In the genomic region with DNA sequence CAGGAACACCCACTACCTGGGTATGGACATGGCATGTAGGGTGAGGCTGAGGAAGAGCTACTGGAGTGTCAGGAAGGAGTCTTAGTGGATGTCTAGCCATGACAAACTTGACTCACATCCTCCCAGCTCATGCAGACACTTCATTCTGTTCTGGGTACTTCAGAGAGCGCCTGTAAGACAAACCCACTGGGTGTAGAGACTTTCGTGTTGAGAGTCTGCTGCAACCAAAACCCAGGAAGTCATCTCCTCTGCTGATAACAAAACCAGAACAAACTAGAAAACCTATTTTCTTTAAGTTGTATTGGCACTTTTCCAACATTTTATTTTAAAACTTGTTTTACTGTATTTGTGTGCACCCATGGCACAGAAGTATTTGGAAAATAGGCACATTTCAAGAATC, we compare ENCODE assay signal across 27 mouse cellular contexts. TPM values are rescaled to one million over a fixed set of nuclear protein-coding genes. Genes with fewer than 3 reads are reported as not detected.
DNase-seq lines count a peak whose midpoint lies in the region; ATAC-seq and TF ChIP-seq lines count a peak whose summit lies in the region.
"Had no signal": no experiment of that assay in that cellular context is flagged by ENCODE, and none has a peak within 500 bp of the region (broad histone marks: within the 10 kb centered on the region; RNA-seq: fewer than 3 reads in every experiment).

No protein-coding gene starts in this region.

- no peaks in the 10 kb centered on the region for H3K27me3 ChIP-seq in liver, embryonic 11.5 days (replicated peaks; ENCODE audit: control insufficient read depth, insufficient read depth, low read length)
- H3K27me3 ChIP-seq in liver, postnatal 0 days (ENCODE audit: insufficient read depth, low read length) = no peaks in the 10 kb centered on the region
- H3K27me3 ChIP-seq: CH12.LX; hindbrain, embryonic 13.5 days; midbrain, embryonic 12.5 days; neural tube, embryonic 13.5 days; Patski had no signal

- TF ChIP-seq EP300 in liver, postnatal 0 days (IDR thresholded peaks at IDR 0.05; ENCODE audit: low read depth) = no peak

- 0 out of 2 replicates have a peak overlapping the region, but pooled peaks have one; percentile 61 for H3K27ac ChIP-seq in liver, embryonic 11.5 days (ENCODE audit: low read depth, low read length)
- H3K27ac ChIP-seq in liver, postnatal 0 days (ENCODE audit: low read depth) = no peak overlapping the region
- H3K27ac ChIP-seq: hindbrain, embryonic 13.5 days; midbrain, embryonic 12.5 days; neural tube, embryonic 13.5 days had no signal

- H3K36me3 ChIP-seq in liver, embryonic 11.5 days (ENCODE audit: control insufficient read depth, insufficient read depth, low read length) = peaks cover 60% of the 10 kb centered on the region
- H3K36me3 ChIP-seq in liver, postnatal 0 days (replicated peaks; ENCODE audit: insufficient read depth, low read length) = peaks cover 81% of the 10 kb centered on the region

- DNase-seq in liver, embryonic 11.5 days (ENCODE audit: low spot score) = no peak
- no peak for DNase-seq in liver, postnatal 0 days
- DNase-seq in induced T-regulatory cell, adult 2 months (ENCODE audit: low read depth) = peak; percentile 18
- DNase-seq in cerebellum, adult 11-12 months = no peak
- no peak for DNase-seq in left cerebral cortex, postnatal 14 days (ENCODE audit: low spot score in 2 of 2)
- no peak for DNase-seq in right cerebral cortex, postnatal 4 days
- DNase-seq: adrenal gland, postnatal 14 days; cerebellum, adult 2 months; cerebellum, postnatal 14 days; gastrocnemius, postnatal 25 days; heart, adult 11 months; heart, postnatal 36 days; kidney, adult 11 months; kidney, postnatal 14 days; layer of hippocampus, adult 9-11 months; lung, adult 2 months; lung, postnatal 14 days; thymus, postnatal 14 days had no signal

- no peak for ATAC-seq in liver, embryonic 11.5 days (replicated peaks; ENCODE audit: low FRiP score)
- no peak for ATAC-seq in liver, postnatal 0 days
- peak; percentile 56 for ATAC-seq in CD4-positive, CD25-positive, alpha-beta regulatory T cell, adult 4 months
- ATAC-seq: forebrain, embryonic 14.5 days; Patski had no signal

- no peaks in the 10 kb centered on the region for H3K9me3 ChIP-seq in liver, embryonic 11.5 days (ENCODE audit: control insufficient read depth, low read length)
- H3K9me3 ChIP-seq in liver, postnatal 0 days (ENCODE audit: low read length) = no peaks in the 10 kb centered on the region
- H3K9me3 ChIP-seq: hindbrain, embryonic 13.5 days; midbrain, embryonic 12.5 days; neural tube, embryonic 13.5 days had no signal

- 62% methylated on average over 2 of the region's 2 CpGs for WGBS in liver, embryonic 11.5 days
- 44% methylated on average over 2 of the region's 2 CpGs for whole genome bisulfite sequencing in liver, postnatal 0 days (ENCODE audit: insufficient replicate concordance)

- no peak overlapping the region for H3K4me3 ChIP-seq in liver, embryonic 11.5 days (ENCODE audit: low read depth, low read length)
- H3K4me3 ChIP-seq in liver, postnatal 0 days (ENCODE audit: low read depth, low read length) = no peak overlapping the region
- H3K4me3 ChIP-seq: hindbrain, embryonic 13.5 days; midbrain, embryonic 12.5 days; myocyte; neural tube, embryonic 13.5 days had no signal

- no peak overlapping the region for H3K9ac ChIP-seq in liver, embryonic 11.5 days (ENCODE audit: low read depth, low read length)
- H3K9ac ChIP-seq in liver, postnatal 0 days (replicated peaks) = no peak overlapping the region
- H3K9ac ChIP-seq: hindbrain, embryonic 13.5 days; midbrain, embryonic 12.5 days; neural tube, embryonic 13.5 days had no signal

- TF ChIP-seq CTCF in liver, postnatal 0 days (IDR thresholded peaks at IDR 0.05; ENCODE audit: low read depth) = no peak

- intact Hi-C loops in left cerebral cortex, postnatal 14 days (cut with DNase I) = no loop called here

- H3K4me1 ChIP-seq in liver, embryonic 11.5 days (replicated peaks; ENCODE audit: control insufficient read depth, insufficient read depth, low read length) = peaks cover 20% of the 10 kb centered on the region; the same call in 1 of the 2 replicates
- H3K4me1 ChIP-seq in liver, postnatal 0 days (ENCODE audit: insufficient read depth) = no peaks in the 10 kb centered on the region; the same call in 1 of the 2 replicates
- H3K4me1 ChIP-seq: hindbrain, embryonic 13.5 days; midbrain, embryonic 12.5 days; neural tube, embryonic 13.5 days had no signal

- no peak overlapping the region for H3K4me2 ChIP-seq in liver, embryonic 11.5 days
- H3K4me2 ChIP-seq in liver, postnatal 0 days (ENCODE audit: low read depth, low read length) = no peak overlapping the region
- H3K4me2 ChIP-seq: heart, embryonic 11.5 days; hindbrain, embryonic 13.5 days; midbrain, embryonic 12.5 days; neural tube, embryonic 13.5 days had no signal

RNA-seq across cellular contexts. Expression of a gene that starts 19.2 kb away (rescaled TPM):
- polyA plus RNA-seq in liver, embryonic 11.5 days (2014; fragmentation: Nextera tagmentation; extraction: Ambion mirVana) = 15.2 and 19.3 TPM in 2 replicates
- 4.0 and 5.5 TPM in 2 replicates for polyA plus RNA-seq in liver, postnatal 0 days (2015; fragmentation: Nextera tagmentation; extraction: Ambion mirVana)
- 10 to 100 TPM; 12.2 to 12.5 TPM for polyA plus RNA-seq in CD4-positive, CD25-positive, alpha-beta regulatory T cell, adult 4 months (2017; shearing (Covaris generic))
- 10 to 100 TPM; 20.9 to 26.6 TPM for total RNA-seq in left cerebral cortex, postnatal 14 days (2021)

RNA-seq across cellular contexts. Expression of a gene that starts 19.4 kb away (rescaled TPM):
- 266 and 299 TPM in 2 replicates for polyA plus RNA-seq in liver, embryonic 11.5 days (2014; fragmentation: Nextera tagmentation; extraction: Ambion mirVana)
- polyA plus RNA-seq in liver, postnatal 0 days (2015; fragmentation: Nextera tagmentation; extraction: Ambion mirVana) = 57.6 and 59.6 TPM in 2 replicates
- polyA plus RNA-seq in CD4-positive, CD25-positive, alpha-beta regulatory T cell, adult 4 months (2017; shearing (Covaris generic)) = 10 to 100 TPM; 20.4 to 38.9 TPM
- total RNA-seq in left cerebral cortex, postnatal 14 days (2021) = 10 to 100 TPM; 72.2 to 72.5 TPM

RNA-seq across cellular contexts. Expression of a gene that starts 30.1 kb away (rescaled TPM):
- polyA plus RNA-seq in liver, embryonic 11.5 days (2014; fragmentation: Nextera tagmentation; extraction: Ambion mirVana) = 99.2 and 105 TPM in 2 replicates
- 28.1 and 30.8 TPM in 2 replicates for polyA plus RNA-seq in liver, postnatal 0 days (2015; fragmentation: Nextera tagmentation; extraction: Ambion mirVana)
- 100 to 1,000 TPM in 1 of 2 experiments, 10 to 100 TPM in 1; 75.2 to 122 TPM for polyA plus RNA-seq in CD4-positive, CD25-positive, alpha-beta regulatory T cell, adult 4 months (2017; shearing (Covaris generic))
- total RNA-seq in left cerebral cortex, postnatal 14 days (2021) = 10 to 100 TPM; 59.4 to 65.0 TPM

RNA-seq across cellular contexts. Expression of a gene that starts 46.8 kb away (rescaled TPM):
- 21.4 and 23.2 TPM in 2 replicates for polyA plus RNA-seq in liver, embryonic 11.5 days (2014; fragmentation: Nextera tagmentation; extraction: Ambion mirVana)
- 1.6 and 2.0 TPM in 2 replicates for polyA plus RNA-seq in liver, postnatal 0 days (2015; fragmentation: Nextera tagmentation; extraction: Ambion mirVana)
- not detected for polyA plus RNA-seq in CD4-positive, CD25-positive, alpha-beta regulatory T cell, adult 4 months (2017; shearing (Covaris generic))
- total RNA-seq in left cerebral cortex, postnatal 14 days (2021) = 100 to 1,000 TPM; 590 to 595 TPM

RNA-seq across cellular contexts. Expression of a gene that starts 53.0 kb away (rescaled TPM):
- 39.3 and 41.8 TPM in 2 replicates for polyA plus RNA-seq in liver, embryonic 11.5 days (2014; fragmentation: Nextera tagmentation; extraction: Ambion mirVana)
- 12.6 and 13.7 TPM in 2 replicates for polyA plus RNA-seq in liver, postnatal 0 days (2015; fragmentation: Nextera tagmentation; extraction: Ambion mirVana)
- polyA plus RNA-seq in CD4-positive, CD25-positive, alpha-beta regulatory T cell, adult 4 months (2017; shearing (Covaris generic)) = 10 to 100 TPM; 12.8 TPM
- total RNA-seq in left cerebral cortex, postnatal 14 days (2021) = 10 to 100 TPM; 28.8 to 31.1 TPM
